Mouse (Mus musculus) cerebellum, adult 9-10 months (tissue): ENCODE measurements at regions not wholly inside any gene's neighbourhood (a gene's known extent, or its start where the extent isn't known, plus 50 kb on each side); places are given as distances from the start of the nearest gene placed in this dataset.

Experiments used
- DNase-seq: peaks from one replicate; pipeline ENCODE4 v3.0.0; 2022

DNA sequence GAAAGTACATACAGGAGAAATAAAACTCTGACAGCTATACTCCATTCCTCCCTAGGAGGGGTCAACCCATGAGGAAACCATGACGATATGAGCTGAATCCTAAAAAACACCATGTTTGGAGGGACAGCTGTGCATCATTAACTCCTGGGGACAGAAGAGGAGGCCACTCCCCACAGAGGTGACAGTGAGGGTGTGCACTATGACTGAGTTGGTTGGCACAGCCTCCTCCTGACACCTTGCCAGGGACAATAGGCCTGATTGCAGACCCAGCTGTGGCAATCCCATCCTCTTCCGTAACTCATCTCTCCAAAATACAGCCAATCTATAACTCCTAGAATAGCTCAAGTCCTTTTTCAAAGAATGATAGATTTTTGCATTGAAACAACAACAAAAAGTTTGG lies 112.0 kb downstream of the Rbm43 start:
- no peak for DNase-seq

DNA sequence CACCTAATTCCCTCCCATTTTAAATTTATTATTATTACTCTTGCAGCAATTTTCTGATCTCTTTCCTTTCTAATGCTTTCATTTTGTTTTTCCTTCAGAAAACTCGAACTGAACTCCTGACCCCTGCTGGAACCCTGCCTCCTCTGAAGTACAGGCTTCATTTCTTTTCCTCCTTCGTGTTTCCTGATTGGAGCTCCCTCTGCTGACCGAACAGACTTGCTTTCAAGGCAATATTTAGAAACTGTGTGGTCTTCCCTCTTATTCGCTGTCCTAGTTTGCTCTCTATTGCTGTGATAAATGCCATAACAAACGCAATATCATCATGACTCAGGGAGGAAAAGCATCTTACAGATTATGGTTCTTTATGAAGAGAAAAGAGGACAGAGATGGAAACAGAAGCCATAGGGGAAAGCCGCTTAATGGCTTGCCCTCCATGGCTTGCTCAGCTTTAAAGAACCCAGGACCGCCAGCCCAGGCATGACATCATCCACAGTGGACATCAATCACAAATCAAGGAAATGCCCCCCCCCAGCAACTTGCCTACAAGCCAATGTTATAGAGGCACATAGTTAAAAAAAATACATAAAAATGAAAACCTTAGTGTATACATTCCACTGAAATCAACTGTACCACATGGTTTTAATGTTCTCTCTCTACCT lies 104.5 kb downstream of the Rbm43 start:
- DNase-seq: peak; percentile 26

DNA sequence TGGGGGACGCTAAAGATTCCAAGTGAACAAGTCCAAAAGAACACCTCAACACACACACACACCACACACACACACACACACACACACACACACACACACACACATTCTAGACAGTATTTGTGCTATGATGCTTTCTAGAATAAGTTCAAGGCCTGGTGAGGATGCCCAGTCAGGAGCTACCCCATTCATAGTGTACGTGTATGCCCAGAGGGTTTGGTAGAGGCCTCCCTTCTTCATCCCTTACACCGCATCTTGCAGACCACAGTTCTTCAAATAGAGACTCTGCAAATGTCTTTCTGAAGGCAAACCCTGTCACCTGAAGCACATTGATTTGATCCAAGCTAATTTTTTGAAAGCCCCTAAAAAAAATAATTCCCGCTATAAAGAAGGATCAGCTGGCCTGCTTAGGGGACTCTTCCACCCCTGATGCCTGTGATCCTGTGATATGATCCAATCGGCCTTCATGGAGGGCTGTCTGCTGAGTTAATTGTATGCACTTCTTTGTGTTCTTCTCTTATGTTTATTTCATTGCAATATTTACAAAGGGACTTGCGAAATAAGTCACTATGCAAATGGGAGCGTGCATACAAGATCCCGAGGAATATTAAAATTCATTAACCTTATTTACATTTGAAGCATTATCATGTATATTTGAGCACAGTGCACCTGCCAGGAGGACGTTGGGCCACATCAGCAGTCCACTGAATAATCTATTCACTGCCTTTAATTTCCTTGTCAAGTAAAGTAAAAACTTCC lies 103.8 kb downstream of the Rbm43 start:
- no peak for DNase-seq

DNA sequence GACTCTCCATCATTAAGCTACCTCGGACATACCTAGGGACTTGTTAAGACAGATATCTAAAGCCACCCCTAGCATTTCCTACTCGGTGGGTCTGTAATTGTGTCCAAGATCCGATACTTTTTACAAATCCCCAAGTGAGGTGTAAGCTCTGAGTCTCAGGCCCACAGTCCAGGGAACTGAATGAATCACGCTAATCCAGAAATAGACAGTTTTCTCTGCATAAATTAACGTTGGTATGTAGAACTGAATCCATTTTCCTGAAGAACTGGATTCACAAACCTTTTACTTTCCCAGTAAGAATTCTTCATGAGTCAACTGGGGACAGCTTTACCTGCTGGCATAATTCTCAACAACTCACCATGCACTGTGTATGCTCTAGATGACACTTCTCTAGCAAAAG lies 97.1 kb downstream of the Rbm43 start:
- no peak for DNase-seq

DNA sequence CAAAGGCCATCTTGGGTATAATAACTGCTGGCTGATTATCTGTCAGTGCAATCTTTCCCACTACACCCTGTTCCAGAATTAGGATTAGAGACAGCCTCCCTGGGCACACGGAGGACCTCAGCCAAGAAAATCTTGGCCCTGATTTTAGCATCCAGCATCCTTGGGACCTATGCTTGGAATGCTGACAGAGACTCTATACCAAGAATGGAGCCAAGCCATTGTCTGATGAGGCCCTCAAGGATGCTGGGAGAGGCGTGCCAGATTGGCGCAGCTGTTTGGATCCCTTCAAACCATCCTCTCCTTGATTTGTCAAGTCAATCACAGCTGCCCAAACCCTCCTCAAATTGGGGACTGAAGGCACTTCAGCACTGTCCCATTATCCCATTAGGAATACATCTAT lies 94.2 kb downstream of the Rbm43 start:
- DNase-seq: peak; percentile 18

DNA sequence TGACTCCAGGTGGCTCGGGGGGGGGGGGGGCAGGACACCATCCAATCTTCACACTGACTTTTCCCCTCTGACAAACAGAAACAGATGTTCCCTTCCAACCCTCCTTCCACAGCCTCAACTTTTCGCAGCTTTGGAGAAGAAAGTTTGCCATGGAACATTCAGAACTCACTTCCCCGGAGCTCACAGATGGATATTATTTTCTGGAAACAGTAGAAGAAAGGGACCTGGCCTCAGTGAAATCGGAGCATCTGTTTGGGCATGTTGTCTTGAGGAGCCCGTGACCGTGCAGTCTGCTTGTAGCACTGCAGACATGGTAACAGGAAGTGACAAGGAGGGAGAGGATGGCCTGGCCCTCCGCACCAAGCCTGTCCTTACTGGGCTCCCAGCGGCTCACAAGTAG lies 90.1 kb downstream of the Rbm43 start:
- DNase-seq: no peak

DNA sequence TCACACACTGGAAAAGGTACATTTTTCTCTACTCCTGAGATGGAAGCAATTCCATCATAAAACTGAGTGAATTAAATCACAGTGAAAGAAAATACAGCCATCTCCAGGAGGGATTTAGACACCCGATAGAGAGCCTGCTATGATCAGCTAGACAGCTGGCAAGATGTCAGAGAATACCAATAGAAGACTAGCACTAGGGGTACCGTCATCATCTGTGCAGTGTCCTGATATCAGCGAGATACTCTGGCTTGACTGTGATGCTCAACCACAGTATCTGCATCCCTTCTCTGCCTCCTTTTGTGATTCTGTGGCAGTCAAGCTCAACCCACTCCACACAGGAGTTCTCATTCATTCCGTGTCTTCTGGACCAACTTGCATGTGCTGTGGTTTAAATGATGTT lies 87.4 kb downstream of the Rbm43 start:
- no peak for DNase-seq

DNA sequence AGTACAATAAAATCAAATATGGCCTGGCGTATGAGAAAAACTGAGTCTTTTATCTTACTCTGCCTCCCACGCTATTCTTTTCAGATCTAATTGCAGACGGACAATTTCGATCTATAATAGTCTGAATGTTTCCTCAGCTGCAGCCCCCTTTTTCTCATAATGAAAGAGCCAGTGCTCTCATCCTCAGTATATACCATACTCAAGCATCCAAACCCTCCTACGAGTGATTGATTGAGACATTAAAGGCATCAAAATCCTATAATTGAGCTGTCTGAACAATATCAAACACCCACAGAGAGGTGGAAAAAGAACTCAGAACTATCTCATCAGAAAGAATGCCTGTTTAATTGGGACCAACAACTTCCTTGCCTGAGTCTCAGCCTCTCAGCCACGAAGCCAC lies 87.0 kb downstream of the Rbm43 start:
- DNase-seq: no peak

DNA sequence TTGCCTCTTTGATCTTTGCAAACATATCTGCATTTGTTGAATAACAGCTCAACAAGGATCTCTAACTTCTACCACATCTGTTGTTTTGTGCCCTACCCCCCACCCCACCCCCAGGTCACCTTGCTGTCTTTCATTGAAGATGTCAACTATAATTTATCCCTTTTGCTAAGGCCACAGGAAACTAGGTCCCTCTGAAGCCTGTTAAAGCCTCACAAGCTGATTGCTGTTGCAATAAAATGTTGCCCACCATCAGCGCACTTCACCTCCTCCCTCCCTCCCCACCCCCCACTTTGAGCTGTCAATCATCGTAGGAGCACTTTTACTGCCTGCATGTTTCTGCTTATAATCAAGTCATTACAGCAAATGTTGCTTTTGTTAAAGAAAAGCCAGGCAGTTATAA lies 86.5 kb downstream of the Rbm43 start:
- no peak for DNase-seq

DNA sequence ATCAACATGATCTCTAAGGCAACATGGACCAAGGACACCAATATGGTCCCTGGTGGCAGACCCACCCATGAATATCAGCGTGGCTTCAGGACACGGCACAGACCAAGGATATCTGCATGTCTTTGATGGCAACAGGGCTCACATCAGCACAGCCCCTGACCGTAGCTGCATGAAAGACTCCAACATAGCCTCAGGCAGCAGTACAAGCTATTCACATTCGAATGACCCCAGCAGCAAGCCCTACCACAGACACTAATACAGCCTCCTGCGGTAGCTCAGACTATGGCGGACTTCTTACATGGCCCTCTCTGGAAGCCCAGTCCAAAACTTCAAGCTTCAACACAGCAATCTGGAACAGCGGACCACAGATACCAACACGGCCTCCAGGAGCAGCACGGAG lies 84.4 kb downstream of the Rbm43 start:
- no peak for DNase-seq

DNA sequence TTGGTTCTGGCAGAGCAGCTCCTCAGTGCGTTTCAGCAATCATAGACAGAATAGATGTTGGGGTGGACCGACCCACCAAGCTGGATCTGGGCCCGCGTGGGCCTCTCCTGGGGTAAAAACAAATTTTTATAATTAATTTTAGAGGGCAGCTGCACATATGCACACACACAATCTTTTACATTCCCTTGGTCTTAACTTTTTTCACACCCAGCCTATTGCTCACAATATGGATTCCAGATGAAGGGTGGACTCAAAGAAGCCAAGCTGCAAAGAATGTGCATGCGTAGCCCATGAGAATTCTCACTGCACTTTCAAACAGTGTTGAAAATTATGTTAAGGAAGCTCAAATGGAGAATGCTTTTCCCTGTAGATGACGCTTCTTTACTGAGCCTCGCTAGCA lies 83.3 kb downstream of the Rbm43 start:
- DNase-seq: no peak

DNA sequence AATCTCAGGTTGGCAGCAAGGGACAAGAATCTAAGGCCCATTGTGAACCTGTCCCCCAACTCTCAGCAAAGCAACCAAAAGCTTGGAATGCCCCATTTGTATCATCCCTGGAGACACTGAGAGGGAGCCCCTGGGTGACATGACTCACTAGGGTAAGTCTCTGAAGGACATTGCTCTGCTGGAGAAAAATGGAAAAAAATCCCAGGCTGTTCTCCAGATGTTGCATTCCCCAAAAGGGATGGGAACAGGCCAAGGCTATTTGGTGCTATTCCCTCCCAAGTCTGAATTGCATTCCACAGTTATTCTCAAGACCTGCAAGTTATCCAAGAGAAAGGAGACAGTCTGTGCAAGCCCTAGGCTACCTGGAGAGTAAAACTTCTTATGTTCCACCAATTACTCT lies 77.7 kb downstream of the Rbm43 start:
- DNase-seq: no peak

DNA sequence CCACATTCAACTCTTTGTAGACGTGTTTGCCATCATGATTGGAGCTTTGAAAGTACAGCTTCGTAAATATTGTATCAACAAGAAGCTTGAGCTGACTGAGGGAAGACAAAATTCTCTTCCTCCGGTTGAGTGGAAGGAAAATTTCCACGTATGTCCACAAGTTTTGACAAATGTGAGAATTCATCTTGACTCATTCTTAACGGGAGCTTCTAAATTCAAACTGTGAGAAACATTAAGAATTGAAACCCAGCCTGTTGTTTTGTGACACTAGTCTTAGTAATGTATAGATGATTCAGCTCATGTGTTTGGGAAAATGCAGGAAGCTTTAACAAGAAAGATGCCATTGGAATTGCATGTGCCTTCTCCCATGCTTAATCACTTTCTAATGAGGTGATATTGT lies 68.9 kb downstream of the Rbm43 start:
- no peak for DNase-seq

DNA sequence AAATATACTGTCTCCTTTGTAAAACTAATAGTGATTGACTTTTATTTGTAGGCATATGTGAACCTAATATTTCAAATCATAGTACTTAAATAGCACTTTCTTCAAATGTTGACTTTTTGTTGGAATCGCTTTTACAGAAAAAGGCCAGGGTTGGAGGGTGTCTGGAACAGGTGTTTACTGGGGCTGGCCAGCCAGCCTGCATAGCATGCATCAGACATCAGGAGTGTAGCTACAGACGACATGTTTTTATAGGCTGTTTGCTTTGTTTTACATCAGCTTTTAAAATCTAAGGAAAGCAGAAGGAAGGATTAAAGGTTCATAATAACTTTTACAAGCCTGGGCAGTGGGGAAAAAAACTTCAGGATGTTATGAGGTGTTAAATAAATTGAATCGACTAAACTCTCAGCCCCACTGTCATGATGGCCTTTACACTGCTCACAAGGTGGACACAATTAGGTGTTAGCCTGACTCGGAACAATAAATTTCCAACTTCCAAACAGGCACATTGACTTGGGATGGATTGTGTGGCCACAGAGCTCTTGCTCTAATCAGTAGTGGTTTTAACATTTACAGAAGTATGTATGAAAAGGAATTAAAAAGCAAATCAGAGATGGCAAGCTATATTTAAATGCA lies 66.0 kb downstream of the Rbm43 start:
- DNase-seq: no peak

DNA sequence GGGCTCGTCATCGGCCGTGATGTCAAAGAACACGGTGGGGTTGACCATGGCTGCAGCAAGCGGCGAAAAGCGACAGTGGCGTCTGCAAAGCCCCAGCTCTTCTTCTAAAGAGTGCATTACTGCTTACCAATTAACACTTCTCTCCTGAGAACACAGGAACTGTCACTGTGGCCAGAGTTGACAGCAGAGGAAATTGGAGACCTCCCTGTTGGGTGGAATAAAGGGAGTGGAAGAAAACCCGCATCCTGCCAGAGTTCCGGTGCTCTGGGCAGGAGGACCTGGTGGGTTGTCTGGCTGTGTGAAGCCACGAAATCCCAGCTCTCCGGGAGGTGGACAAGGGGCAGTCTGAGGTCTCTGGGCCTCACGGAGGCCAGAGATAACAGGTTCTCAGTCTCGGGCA lies 63.4 kb downstream of the Rbm43 start:
- DNase-seq: no peak
